Mouse (Mus musculus): ENCODE data around the gene Hist1h2ad. TPM values are rescaled to one million over a fixed set of nuclear protein-coding genes. Genes with fewer than 3 reads are reported as not detected.
A peak's percentile ranks its signal among the peaks of the same experiment; 100 is the strongest.
"Not testable (repeated sequence)": the region's sequence is repeated elsewhere in the genome, so short reads cannot be mapped to it uniquely, and the experiment has no call there.

Hist1h2ad gene
- total RNA-seq, 2 experiments from 2014 or later: 1.1 to 9.9 TPM

- no peak for DNase-seq (ENCODE audit: low spot score in 2 of 2)
Measured at GRCm38 (mm10) chr13:23583387-23584068, 9.3 kb downstream of the Hist1h2ad start.

DNA sequence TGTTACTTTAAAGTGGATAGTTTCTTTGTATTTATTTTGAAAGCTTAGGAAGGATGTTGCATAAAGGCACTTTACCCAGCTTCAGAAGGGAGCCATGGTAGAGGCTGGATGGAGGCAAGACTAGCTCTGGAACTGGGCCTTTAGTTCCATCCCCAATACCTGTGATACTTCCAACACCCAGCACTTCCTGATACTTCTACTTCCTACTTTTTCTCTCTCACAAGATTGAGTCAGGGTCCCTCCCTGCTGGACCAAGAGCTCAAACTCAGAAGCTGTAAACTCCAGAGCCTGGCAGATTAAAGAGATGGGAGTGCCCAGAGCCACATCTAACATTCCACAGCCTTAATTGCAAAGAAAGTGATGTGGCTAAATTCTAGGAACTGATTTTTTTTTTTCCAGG, 10.2 kb downstream of the Hist1h2ad start:
- DNase-seq (ENCODE audit: low spot score in 2 of 2): no peak

DNA sequence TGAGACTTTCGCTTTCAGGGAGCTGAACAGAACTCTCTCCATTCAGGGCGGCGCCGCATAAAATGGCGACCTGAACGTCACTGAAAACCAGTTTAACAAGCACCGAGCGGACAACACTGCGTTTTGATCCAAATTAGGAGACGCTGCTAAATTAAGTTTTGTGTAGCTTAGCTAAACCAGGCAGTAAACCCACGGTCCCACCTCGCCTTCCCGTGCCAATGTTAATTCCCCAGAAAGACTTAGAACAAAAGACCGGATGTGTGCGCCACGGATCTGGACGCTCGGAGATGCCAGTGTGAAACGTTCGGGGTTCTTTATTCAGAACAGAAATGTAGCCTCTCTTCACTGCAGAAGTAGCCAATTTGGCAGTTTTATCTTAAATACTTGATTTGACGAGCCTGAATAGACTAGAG, 10.9 kb downstream of the Hist1h2ad start:
- peak; percentile 68 to 71 for DNase-seq (ENCODE audit: low spot score in 2 of 2)

DNA sequence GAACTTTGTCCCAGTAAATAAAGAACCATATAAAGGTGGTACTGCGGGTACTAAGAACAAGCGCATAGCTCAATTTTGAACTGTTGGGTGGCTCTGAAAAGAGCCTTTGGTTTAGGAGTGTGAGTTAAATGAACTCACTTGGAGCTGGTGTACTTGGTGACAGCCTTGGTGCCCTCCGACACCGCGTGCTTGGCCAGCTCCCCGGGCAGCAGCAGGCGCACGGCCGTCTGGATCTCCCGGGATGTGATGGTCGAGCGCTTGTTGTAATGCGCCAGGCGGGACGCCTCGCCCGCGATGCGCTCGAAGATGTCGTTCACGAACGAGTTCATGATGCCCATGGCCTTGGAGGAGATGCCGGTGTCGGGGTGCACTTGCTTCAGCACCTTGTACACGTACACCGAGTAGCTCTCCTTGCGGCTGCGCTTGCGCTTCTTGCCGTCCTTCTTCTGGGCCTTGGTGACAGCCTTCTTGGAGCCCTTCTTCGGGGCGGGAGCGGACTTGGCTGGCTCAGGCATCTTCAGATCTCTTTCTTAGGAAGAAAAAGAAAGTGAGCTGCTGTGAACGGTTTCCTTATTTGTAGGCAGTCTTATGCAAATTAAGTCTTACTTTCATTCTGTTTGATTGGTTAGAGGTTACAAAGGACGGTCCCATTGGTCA, 11.4 kb downstream of the Hist1h2ad start:
- DNase-seq (ENCODE audit: low spot score in 2 of 2): peak; percentile 61 to 89

DNA sequence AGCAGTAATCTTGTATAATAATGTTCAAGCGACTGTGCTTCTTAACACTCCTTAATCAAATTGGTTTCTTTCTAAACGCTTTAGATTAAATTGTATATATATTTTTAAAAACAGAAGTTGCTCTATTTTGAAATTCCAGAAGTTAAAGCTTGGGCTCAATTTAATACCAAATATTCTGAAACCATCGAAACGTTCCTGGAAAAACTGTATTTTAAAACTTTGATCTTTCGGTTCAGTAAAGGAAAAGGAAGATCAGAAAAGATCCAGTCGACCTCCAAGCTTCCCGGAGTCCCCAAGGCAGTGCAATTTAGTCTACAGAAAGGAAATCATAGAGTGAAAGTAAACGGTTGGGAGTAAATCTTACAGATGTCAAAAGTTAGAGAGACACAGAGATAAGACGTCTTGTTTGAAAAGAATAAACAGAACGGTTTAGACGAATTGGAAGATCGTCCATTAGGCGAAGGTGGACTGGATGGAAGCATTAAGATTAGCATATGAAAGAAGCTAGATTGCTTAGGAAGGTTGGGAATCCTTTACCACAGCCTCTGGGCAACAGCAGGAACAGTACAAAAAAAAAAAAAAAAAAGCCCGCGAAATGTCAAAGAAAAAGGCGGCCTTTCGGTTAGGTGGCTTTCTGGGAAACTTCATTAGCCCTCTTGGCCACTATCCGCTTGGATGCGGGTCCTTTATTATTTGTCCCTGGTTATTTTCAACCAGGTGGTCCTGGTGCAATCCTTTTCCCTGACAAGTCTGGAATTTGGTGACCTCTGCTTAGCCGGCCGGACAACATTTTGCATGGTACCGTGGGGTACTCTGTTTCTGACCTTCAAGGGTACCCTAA, 12.1 kb downstream of the Hist1h2ad start:
- DNase-seq (ENCODE audit: low spot score in 2 of 2): no peak

- no peak for DNase-seq (ENCODE audit: low spot score in 2 of 2)
Measured at GRCm38 (mm10) chr13:23586940-23587225, 12.7 kb downstream of the Hist1h2ad start.

DNA sequence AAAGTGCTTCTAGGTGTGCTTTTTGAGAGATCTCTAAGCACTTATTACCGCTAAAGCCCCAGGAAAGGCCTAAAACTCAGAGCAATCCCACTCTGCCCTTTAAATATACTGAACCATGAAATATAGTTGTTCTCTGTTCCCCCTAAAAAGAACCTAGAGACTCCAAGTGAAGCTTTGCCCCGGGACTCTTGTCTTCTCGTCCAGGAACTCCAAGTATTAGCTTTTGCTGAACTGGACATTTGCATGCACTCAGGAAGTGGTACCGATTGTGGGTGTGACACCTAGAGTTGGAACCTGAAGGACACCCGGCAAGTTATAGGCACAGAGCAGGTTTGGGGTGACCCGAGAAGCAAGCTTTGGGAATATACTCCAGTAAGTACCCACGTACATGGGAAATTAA, 17.0 kb downstream of the Hist1h2ad start:
- no peak for DNase-seq (ENCODE audit: low spot score in 2 of 2)

DNA sequence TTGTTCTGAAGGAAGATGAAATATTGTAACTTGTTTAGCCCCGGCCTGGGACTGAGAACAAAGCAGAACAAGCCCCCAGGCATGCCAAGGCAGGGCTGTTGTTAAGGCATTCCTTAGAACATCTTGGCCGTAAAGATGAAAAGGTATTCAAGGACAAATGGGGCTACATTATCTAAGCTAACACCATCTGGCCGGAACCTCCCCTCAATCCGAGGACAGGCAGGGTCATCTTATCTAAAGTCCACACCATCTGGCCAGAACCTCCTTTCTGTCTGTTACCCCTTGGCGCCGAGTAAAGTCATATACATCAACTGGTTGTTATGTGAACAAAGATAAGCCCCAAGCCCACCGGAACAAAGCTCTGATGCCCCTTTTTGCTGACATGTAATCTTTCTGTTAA, 17.7 kb downstream of the Hist1h2ad start:
- not testable (repeated sequence) for DNase-seq (ENCODE audit: low spot score in 2 of 2)

- DNase-seq (ENCODE audit: low spot score in 2 of 2): no peak
Measured at GRCm38 (mm10) chr13:23592614-23593013, 18.4 kb downstream of the Hist1h2ad start.

- DNase-seq (ENCODE audit: low spot score in 2 of 2): no peak
Measured at GRCm38 (mm10) chr13:23593051-23593770, 19.0 kb downstream of the Hist1h2ad start.

DNA sequence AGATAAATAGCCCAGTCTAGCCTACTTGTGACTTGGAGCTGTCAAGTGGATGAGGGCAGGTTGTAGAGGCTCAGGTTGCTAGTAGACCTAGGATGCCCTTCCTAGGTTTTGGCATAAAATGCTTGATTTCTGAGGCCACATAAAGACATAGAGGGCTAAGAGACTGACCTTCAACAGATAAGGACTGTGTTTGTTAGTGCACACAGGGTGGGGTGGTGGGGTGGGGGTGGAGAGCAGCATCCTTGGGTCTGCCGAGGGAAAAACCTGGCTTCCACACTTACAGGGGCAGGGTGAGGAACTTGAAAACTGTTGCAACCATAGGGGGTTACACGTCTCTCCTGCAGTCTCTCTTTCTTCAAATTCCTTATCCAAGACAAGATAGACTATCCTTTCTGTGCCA, 21.0 kb downstream of the Hist1h2ad start:
- no peak for DNase-seq (ENCODE audit: low spot score in 2 of 2)

- no peak for DNase-seq (ENCODE audit: low spot score in 2 of 2)
Measured at GRCm38 (mm10) chr13:23595622-23596372, 21.6 kb downstream of the Hist1h2ad start.

DNA sequence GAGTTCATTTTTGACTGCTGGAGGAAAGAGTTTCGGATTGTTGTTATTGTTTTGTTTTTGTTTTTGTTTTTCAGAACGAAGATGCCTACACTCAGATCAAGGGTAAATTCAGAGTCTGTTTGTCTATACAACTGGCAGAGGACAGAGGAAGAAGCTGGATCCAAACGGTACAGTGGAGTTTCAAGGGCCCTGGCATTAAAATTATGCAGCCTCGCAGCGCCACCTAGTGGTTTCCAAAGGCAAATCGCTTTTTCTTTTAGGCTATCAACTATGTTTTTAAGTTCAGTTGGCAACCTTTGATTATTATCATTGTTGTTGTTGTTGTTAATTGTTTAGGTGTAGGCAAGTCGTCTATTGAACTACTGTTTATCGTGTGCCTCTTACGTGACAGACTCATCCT, 23.8 kb downstream of the Hist1h2ad start:
- peak; percentile 65 to 79 for DNase-seq (ENCODE audit: low spot score in 2 of 2)

DNA sequence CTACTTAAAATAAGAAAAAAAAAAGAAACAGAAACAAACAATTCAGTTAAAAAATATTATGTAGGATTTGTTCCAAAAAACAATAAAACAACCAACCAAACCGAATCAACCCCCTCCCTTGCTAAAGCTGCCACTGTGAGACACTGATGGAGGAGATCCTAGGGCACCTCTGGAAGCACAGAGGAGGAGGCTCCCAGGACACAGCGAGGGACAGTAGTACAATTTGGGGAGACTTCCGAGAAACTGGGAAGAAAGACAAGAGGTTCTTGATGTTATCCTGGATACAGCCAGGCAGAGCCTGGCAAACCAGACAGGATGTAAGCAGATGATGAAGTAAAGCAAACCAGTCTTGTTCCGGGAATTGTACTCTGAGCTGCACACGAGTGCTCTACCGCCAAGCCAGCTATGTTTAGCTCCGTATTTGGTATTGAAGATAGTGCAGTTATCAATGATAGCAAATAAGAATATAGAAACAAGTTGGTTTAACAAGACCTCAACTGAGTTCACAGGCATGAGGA, 29.1 kb downstream of the Hist1h2ad start:
- DNase-seq (ENCODE audit: low spot score in 2 of 2): no peak

DNA sequence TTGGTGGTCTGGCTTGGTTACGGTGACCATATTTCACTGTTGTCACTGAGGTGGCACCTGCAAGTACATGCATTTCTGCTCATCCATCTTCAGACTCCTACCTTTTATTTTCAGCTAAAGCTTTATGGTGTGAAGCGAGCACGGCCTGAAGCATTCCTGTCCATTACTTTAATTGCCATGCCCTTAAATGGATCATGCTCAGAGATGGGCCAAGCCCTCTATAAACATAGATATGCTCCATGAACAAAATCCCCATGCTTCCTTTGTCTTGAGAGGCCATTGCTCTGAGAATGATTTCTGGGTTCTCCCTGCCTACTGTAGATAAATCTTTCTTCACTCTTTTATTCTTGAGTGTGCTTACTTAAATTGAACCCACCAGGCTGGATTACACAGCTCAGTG, 30.3 kb downstream of the Hist1h2ad start:
- no peak for DNase-seq (ENCODE audit: low spot score in 2 of 2)

DNA sequence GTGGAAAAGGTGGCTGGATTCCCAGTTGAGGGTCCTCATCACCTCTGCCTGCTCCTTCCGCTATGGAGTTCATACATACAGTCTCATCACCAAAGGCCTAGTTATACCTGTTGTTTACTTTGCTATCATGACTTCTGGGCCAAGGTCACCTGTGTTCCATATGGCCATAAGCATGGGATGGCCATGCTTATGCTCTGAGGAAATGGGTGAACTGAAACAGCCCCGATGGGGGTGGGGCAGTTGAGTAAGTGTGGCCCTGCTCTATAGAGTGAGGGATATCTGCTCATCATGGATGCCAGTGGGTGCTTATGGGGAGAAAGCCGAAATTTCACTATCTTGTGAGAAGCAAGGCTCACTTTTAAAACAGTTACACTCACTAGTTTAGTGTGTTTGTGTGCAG, 30.9 kb downstream of the Hist1h2ad start:
- no peak for DNase-seq (ENCODE audit: low spot score in 2 of 2)

GRCm38 (mm10) chr13:23609209-23609608, 35.0 kb downstream of the Hist1h2ad start:
- no peak for DNase-seq (ENCODE audit: low spot score in 2 of 2)

DNA sequence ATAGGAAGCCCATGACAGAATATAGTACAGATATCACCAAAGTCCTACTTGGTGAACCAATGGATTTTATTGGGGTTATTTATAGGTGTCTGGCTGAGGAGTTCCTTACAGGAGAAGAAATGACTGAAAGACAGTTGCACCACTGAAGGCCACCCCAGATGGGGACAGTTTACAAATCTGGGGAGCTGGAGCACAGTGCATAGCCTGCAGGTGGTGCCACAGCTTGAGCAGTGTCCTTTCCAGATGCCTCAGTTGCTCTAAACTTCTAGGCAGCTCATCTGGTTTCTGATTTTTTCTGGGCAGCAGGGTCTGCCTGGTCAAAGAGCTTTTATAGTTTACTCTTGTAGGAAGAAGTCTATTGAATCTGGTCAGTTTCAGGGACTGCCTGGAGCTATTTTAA, 35.7 kb downstream of the Hist1h2ad start:
- DNase-seq (ENCODE audit: low spot score in 2 of 2): no peak

GRCm38 (mm10) chr13:23610393-23610792, 36.2 kb downstream of the Hist1h2ad start:
- no peak for DNase-seq (ENCODE audit: low spot score in 2 of 2)

DNA sequence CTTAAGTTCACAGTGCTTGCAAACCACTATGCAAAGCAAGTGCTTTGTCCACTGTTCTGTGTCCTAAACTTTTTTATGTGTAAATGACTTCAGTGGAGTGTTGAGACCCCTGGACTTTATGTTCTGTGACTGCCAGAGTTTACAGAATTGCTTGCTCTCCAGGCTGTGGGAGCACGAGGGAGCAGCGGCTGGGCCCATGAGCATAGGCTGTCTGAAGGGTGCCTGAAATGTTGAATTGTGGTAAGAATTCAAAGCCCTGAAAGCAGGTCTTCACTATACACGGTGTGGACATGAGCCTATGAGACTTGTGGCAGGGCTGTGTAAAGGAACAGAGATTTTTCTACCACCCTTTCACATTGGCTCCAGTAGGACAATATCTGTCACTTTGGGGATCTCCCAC, 37.5 kb downstream of the Hist1h2ad start:
- no peak for DNase-seq (ENCODE audit: low spot score in 2 of 2)

Measured in layer of hippocampus, postnatal 14 days (tissue).